Mouse (Mus musculus): ENCODE data around the gene Kif14.
"Not testable (repeated sequence)": the region's sequence is repeated elsewhere in the genome, so short reads cannot be mapped to it uniquely, and the experiment has no call there.

Kif14 gene

DNA sequence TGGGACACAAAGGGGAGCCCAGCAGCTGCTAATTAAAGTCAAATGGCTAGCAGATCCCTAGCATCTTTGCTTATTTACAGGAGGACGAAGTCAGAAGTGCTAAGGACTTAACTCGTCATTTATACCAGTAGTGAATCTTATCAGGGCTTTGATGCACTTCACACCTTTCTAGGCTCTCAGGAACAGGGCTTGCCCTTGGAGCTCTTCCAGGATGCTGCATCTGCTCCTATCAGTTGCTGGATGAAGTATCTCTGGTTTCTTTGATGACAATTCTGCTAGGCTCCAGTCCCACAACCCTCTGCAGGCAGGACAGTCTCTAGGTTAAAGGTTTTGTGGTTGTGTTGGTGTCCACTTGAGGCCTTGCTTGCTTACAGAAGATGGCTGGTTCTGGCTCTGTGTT lies 26.1 kb downstream of the Kif14 start:
- no peak for DNase-seq

DNA sequence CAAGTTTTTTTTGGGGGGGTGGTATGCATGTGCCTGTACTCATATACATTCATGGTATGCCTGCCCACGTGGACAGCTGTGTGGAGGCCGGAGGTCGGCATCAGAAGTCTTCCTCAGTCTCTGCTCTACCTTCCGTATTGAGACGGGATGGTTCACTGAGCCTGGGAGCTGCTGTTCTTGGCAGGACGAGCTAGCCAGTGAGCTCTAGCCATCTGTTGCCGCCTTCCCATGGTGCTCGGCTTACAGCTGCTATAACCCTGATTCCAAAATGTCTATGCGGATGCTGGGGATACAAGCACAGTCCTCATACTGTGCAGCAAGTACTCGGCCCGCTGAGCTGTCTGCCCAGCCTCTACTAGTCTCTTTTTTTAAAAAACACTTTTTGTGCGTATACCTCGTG lies 33.2 kb downstream of the Kif14 start:
- no peak for DNase-seq

GRCm38 (mm10) chr1:136502936-136503335 lies 36.8 kb downstream of the Kif14 start:
- DNase-seq = no peak

DNA sequence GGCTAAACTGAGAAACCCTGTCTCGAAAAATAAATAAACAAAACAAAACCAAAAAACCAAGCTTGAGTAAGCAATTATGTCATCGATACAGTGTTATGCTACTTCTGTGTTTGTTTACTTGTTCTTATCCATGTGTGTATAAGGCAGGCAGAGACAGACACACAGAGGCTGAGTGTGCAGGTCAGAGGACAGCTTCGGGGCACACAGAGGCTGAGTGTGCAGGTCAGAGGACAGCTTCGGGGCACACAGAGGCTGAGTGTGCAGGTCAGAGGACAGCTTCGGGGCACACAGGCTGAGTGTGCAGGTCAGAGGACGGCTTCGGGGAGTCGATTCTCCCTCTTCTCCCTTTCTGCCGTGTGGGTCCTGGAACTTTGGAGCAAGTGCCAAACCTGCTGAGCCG lies 40.1 kb downstream of the Kif14 start:
- DNase-seq = not testable (repeated sequence)

DNA sequence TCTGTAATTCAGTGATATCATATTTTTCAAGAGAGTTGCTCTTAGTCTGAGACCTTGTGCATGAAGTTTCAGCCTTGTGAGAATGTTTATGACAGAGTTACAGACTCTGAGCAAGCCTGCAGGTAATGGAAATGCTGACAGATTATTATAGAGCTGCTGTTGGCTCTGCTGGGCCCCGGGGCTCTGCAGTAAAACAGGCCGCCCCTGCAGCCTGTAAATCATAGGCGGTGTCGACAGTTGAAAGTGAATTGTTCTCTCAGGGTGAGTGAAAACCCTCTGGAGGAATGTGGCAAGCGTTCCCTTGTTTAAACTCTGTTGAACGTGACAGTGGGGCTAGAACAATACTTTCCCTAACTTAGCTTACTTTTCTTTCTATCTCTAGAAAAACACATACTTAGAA lies 46.2 kb downstream of the Kif14 start:
- DNase-seq = no peak

- no peak for DNase-seq
These were observed 47.0 kb downstream of the Kif14 start for GRCm38 (mm10) chr1:136513181-136513580.

DNA sequence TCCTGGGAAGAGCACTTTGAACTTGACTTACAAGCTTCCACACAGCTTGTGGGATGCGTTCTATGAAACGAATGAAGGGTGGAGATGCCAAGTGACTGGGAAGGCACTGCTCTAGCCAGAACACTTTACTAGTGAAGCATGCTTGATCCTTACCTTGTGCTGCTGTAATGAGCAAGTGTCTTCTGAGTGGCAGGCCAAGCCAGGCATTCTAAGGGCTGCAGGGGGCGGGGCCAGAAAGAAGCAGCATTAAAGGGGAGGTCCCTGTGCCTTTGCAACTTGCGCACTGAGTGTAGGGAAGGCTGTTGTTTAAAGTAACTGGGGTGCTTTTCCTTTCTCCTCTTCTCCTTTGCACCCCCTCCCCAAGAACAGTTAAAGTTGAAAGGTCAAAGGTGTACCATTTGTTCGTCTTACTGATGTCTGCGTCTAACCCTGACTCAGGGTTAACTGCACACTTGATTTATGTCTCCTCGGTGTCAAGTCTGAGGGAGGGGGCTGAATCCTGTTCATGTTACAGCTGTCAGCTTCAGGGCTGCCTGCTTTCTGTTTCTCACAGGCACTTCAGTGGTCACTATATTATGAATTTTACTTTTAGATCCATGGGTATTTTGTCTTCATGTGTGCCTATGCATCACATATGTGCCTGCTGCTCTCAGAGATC lies 52.7 kb downstream of the Kif14 start:
- peak; percentile 34 for DNase-seq

- peak; percentile 63 for DNase-seq
These were observed 55.3 kb downstream of the Kif14 start for GRCm38 (mm10) chr1:136521363-136521937.

DNA sequence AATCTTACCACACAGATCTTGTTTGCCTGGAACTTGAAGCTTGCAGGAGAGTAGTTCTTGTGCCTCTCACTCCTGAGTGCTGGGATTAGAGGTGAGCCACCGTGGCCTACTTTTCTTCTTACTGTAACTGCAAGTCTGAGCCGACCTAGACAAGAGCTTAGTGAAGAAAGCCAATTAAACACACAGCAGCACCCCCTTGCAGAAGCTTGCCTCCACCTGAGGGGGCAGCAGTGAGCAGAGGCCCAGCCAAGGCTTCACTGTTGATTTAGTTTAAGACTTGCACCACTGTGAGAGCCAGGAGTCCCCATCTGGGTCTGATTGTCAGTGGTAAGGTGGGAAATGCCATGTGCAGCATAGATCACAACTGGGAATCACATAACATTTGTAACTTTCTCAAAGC lies 58.8 kb downstream of the Kif14 start:
- DNase-seq = peak; percentile 63

DNA sequence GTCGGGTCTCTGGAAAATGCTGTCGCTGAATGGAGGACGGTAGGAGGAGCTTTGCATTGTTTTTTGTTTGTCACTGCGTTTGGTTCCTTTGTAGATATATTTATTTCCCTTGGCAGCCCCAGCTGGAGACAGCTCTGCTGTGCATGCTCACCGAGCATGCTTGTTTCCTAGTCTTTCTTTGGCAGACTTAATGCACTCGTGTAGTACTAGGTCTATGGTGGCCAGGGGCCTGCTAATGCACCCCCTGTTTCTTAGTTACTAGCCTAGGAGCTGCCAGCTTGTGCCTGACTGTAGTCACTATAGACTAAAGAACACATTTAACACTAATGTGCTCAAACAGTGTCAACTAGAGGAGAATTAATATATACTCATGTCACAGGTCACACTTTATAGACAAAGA lies 59.7 kb downstream of the Kif14 start:
- DNase-seq = no peak

DNA sequence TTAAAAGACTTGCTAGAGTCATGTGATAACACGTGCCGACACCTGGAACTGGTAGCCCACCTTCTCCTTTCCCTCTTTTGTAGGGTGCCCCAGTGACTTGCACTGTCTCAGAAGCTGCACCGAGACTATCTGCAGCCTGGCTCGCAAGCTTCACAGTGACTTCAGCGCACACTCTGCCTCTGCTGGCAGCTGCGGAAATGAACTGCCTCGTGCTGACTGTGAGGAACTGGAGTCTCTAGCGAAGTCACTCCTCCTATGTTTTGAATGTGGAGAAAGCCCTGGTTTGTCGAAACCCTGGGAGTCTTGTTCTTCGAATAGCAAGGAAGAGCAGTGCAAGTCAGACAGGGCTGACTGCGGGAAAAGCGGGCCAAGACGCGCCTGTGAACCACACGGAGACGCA lies 61.0 kb downstream of the Kif14 start:
- DNase-seq = no peak

- DNase-seq = no peak
These were observed 66.4 kb downstream of the Kif14 start for GRCm38 (mm10) chr1:136532556-136532955.

DNA sequence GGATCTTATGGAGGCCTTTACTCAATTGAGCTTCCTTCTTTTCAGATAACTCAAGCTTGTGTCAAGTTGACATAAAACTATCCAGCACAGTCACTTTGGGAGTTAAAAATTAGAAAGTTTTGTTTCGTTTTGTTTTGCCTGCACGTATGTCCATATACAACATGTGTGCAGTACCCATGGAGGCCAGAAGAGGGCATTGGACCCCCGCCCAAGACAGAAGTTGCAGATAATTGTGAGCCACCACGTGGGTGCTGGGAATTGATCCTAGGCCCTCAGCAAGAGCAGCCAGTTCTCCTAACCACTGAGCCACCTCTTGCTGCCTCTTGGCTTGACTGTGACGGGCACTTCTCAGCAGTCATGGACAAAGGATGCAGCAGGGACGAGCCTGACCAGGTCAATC lies 70.8 kb downstream of the Kif14 start:
- no peak for DNase-seq

DNA sequence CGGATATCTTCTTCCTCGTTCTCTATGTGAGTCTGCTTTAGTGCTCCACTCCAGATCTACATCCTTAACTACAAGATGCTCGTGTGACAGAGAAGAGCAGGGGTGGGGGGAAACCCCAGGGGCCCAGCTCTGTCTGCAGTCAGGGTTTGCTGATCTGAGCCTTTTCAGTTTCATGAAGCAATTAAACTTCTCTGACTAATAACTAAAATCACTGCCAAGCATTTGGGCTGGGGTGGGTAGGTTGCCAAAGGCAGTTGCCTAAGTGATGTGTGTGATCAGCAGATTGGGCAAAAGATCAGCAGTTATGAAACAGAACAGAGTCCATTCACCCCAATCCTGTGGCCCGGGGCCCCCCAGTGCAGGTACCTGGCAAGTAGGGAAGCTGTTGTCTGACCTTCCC lies 72.1 kb downstream of the Kif14 start:
- peak; percentile 44 for DNase-seq

DNA sequence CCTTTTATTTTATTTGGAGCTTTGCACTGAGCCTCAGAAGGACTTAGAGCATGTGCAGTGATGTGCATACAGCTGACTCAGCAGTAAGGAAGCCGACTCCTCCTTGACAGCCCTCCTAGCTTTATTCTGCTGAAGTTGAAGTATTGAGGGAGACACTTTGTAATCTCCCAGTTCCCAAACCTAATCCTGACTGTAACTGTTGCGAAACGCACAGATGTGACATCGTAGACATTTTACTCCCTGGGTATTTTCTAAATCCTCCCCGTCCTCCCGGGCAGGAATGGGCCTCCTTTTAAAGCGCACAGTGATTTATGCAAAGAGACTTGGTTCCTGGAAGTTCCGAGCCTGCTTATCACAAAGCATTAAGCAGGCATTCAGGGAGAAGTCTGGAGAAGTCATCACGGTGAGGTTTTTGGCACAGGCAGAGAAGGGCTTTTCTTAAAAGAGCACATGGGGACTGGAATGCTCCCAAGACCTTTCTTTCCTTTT lies 74.3 kb downstream of the Kif14 start:
- DNase-seq = no peak

- no peak for DNase-seq
These were observed 75.7 kb downstream of the Kif14 start for GRCm38 (mm10) chr1:136541618-136542376.

GRCm38 (mm10) chr1:136543920-136544319 lies 77.8 kb downstream of the Kif14 start:
- DNase-seq = no peak

- no peak for DNase-seq
These were observed 80.9 kb downstream of the Kif14 start for GRCm38 (mm10) chr1:136547068-136547467.

DNA sequence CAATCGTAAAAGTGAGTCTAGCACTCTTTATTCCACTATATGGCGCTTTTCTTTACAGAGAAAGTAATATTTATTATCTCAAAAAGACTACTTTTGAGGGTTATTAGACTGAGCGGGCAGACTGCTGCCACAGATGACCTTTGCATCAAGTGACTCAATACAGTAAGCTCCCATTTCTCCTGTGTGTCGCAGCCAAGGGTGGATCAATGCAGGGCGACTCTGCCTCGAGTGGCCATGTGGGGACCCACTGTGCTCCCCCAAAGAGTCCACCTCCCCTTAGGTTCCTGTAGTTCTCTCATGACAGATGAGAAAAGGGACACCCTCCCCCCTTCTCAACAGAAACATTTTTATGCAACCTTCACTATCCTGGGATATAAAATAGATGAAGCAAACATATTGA lies 84.1 kb downstream of the Kif14 start:
- DNase-seq = no peak

DNA sequence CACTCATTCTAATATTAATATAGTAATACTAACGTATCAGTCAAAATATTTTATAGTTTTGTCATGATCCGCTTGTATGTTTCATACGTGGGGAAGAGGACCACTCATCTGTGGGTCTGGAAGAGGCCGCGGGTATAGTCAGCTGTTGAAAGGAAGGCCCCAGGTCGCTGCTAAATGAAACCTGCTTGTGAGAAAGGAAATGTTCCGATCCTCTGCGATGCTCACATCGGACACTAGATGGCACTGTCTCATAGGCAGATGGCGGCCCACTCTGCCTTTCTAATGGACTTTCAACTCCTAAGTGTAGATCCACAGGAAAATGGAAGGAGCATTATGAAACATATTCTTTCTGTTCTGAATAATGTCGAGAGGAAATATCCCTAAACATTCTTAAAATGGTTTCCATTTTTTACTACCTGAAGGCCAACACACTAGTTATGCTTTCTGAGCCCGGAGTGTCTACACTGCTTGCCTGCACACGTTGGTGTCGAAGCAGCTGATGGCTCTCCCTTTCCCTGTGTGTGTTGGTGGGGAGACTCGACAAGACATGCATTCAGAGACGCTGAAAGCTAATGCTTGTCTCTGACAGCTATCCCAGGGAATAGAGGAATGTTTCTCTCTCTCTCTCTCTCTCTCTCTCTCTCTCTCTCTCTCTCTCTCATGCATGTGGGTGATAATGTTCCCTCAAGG lies 84.9 kb downstream of the Kif14 start:
- peak; percentile 87 for DNase-seq

- DNase-seq = no peak
These were observed 88.5 kb downstream of the Kif14 start for GRCm38 (mm10) chr1:136554686-136555085.

DNA sequence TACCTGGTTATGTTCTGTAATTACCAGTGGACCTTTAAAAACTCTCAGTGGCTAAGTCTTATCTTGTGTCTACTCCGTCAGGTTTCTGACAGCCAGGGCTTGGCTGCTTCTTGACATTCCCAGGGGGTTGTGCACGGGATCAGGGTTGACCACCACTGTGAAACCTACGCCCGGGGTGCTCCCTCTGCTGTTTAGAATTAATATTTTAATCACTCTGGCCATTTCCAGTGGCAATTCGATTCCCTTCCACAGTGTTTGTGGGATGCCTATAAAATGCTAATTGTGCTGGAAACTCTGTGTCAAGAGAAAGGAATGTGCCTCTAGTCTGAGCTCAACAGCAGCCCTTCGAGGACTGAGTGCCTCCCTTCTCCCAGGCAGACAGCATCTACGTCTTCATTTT lies 89.7 kb downstream of the Kif14 start:
- peak; percentile 31 for DNase-seq

- DNase-seq = not testable (repeated sequence)
These were observed 90.5 kb downstream of the Kif14 start for GRCm38 (mm10) chr1:136556643-136557042.

GRCm38 (mm10) chr1:136557436-136557835 lies 91.3 kb downstream of the Kif14 start:
- DNase-seq = no peak

Measured in lung, postnatal 36 days (tissue).